Mouse (Mus musculus) erythroblast, adult 5-6 weeks (primary cell): ENCODE results near the gene Crisp2. TPM values are rescaled to one million over a fixed set of nuclear protein-coding genes. Genes with fewer than 3 reads are reported as not detected.

Experiments used
- ATAC-seq: replicated peaks from 2 replicates; pipeline ENCODE4 v1.8.0; 2016; ENCODE audit warnings: moderate number of reproducible peaks, mild to moderate bottlenecking, moderate TSS enrichment, inconsistent platforms; ENCODE audit not compliant: poor library complexity, low FRiP score, severe bottlenecking
- total RNA-seq, 2 experiments: library from RNA; stranded (forward) in 1 of 2; stranded (reverse) in 1 of 2; fragments of 150-400 nt in 1 of 2; fragments of 200-764, 138-1000 nt in 1 of 2; gene quantifications; 2 replicates each; pipeline versions ENCODE4 v1.2.3 to v1.2.4; 2015 to 2017; ENCODE audit warnings: low replicate concordance in 2 of 2

The Crisp2 gene
- total RNA-seq (2015; ENCODE audit: low replicate concordance) (1.0 TPM in 1 of 2 replicates, not detected in the other), total RNA-seq (2017; ENCODE audit: low replicate concordance) (3.7 and 5.9 TPM in 2 replicates)

DNA sequence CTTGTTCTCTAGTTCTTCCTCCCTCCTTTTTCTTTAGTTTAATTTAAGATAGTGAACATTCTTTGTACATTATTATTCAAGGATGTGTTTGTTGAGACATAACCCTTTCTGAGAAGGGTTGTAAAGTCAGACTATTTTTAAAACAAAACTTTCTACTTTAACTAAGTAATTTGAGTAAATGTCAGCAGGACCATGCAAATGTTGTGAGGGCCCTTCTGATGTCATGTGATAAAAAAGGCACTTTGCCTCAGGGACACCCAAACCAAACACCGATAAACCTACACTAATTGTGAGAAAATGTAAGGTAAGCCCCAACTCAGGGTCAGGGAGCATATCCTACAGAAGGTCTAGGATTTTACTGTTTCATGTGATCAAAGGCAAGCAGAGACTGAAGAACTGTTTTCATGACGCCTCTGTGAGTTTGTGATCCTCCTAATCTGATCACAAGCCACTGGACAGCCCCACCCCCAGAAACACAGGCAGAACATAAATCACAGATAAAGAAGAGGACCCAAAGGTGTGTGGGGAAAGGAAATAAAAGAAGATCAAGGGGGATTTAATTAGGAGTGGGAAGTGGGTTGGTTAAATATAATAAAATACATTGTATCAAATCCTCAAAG is at the start of gene Crisp2:
Crisp2 (minus strand) TSS at position 51 of the 620 bp plus-strand sequence.
- peak; percentile 23 for ATAC-seq

GRCm38 (mm10) chr17:40855065-40855464 is 48.3 kb upstream of the Crisp2 start:
- no peak for ATAC-seq

GRCm38 (mm10) chr17:40837308-40837707 is 30.5 kb upstream of the Crisp2 start:
- ATAC-seq = no peak

- ATAC-seq = no peak
Observed at GRCm38 (mm10) chr17:40831870-40832269, 25.1 kb upstream of the Crisp2 start.

DNA sequence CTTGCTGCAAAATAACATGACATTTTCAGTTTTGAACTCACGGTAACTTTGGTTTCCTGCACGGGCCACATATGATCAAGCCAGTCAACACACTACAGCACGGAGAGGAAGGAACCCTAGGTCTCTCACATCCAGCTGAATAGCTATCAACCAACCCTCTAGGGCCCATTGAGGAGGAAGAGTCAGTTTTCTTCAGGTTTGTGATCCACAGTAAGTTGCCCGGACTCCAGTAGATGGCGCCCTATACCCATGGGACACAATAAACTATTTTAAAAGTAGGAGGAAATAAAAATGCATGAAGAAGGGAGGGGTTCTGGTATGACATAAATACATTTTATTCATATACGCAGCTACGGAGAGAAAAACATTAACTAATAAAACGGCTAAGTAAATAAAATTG is 17.7 kb upstream of the Crisp2 start:
- 0 out of 2 replicates have a peak, but pooled peaks have one; percentile 39 for ATAC-seq

GRCm38 (mm10) chr17:40823817-40824216 is 17.0 kb upstream of the Crisp2 start:
- peak; percentile 70; the same call in 1 of the 2 replicates for ATAC-seq

DNA sequence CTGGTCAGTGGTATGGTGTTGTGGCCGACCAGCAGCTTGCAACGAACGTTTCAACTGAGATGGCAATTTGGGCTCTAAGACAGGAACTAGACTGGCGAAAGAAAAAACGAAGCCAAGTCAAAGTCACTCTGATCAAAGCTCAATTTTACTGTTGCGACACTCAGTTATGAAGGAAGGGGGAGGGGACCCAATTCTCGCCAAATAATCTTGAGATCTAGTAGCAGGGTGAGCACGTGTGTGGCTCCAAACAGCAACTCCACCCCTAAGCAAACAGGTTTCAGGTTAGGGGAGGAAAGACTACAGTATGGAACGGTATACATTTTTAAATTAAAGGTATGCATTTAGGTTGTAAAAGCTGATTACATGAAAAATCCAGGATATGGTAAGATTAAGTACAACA is 14.7 kb upstream of the Crisp2 start:
- no peak for ATAC-seq

- ATAC-seq = 0 out of 2 replicates have a peak, but pooled peaks have one; percentile 29
Observed at GRCm38 (mm10) chr17:40817340-40817943, 10.6 kb upstream of the Crisp2 start.

GRCm38 (mm10) chr17:40812259-40812658 is 5.5 kb upstream of the Crisp2 start:
- ATAC-seq = peak; percentile 55; the same call in 1 of the 2 replicates

DNA sequence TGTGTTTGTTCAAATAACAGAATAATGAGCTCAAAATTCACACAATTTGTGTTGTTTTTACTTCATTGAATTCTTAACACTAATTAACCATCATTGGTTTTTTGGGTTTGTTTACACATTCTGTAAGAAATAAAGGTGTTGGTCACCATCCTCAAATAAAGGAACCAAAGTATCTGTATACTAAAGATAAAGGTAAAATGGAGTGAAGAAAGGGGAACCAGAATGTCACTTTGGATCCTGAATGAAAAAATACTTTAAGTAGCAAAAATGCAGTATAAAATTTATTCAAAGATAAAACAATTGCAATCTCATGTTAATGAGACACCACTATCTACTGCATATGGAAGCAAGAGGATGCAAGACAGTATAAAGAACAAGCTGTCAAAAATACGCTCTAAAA is 4.8 kb upstream of the Crisp2 start:
- no peak for ATAC-seq

DNA sequence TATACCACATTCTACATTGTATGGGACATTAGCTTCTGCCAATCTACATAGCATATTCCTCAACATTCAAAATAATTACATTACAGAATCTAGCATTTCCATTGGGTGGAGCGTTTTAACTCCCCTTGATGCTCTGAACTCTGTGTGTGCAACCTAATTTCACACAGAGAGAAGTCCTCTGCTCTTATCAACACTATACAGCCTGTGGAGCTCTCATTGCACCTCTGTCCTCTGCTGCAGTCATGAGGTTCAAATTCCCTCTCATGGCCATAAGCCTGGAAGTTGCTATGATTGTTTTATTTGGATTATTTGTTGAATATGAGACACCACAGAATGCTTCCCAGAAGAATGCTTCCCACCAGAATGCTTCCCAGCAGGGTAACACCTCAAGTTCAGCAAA is 4.1 kb upstream of the Crisp2 start, which contains the start of gene Rhag:
Rhag (plus strand) TSS at position 193 of the 400 bp plus-strand sequence.
- peak; percentile 79 for ATAC-seq

- no peak for ATAC-seq
Observed at GRCm38 (mm10) chr17:40808071-40808470, 1.3 kb upstream of the Crisp2 start.

- peak; percentile 86 for ATAC-seq
Observed at GRCm38 (mm10) chr17:40806550-40806949, 253 bp downstream of the Crisp2 start.

DNA sequence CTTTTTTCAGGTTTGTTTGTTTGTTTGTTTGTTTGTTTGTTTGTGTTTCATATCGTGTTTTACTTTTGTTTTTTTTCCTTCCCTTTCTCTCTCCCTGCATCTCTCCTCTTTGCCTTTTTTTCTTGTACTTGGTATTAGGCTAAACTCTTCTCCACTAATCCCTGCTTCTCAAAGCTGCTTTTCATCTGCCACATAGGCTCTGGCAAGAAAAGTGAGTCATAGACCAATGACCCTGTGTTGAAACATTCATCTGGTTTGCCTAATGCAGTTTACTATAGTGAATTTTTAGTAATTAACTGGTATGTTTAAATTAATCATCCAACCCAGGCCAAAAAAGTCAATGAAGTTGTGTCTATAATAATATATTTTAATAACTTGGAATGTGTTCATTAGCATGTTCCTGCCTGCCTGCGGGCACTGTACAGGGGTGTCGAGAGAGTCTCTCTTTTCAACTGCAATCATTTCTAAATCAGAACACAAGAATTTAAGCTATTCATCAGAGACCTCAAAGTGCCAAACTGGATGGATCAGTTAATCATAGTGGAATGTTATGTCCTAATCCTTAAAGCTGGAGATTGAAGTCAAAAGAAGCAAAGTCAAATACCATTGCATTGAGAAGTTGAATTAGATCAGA is 4.0 kb downstream of the Crisp2 start:
- ATAC-seq = no peak

DNA sequence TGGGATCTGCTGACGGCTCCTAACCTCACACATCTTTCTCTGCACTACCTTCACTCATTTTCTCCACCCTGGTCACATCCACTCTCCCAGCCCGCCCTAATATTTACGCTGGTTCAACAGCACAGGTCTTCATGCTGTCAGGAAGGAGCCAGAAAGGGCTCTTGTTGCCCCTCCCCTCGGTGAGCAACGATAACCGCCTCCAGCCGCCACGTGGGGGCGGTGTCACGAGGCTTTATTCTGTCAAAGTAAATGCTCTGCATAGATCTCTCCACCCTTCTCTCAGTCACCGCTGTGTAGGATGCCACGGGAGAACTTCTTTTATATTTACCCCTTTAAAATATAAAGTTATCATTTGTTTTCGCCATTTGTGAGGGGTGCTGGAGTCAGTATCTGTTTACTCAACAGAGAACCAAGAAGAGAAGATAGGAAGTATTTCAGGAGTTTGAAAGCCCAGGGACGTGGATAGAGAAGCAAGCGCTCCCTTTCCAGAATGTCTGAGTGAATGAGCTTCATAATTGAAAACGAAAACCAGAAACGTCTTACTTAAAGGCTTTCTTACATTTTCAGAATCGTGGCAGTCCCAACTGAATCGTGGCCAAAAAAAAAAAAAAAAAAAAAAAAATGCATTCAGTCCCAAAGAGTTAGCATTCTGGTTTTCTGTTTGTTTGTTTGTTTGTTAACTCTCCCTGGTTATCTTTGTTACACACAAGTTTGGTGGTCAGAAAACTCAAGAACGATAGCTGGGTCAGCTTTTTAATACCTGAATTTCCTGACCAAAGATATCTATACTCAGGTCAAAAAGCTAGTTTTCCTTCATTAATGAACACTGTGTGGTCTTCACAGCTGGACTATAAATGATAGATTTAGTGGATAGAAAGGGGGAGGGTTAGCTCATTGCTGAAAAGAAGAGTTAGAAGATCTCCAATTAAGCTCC is 12.6 kb downstream of the Crisp2 start:
- ATAC-seq = peak; percentile 100

GRCm38 (mm10) chr17:40789877-40790276 is 16.9 kb downstream of the Crisp2 start:
- ATAC-seq = no peak

GRCm38 (mm10) chr17:40767120-40767519 is 39.7 kb downstream of the Crisp2 start:
- ATAC-seq = no peak

DNA sequence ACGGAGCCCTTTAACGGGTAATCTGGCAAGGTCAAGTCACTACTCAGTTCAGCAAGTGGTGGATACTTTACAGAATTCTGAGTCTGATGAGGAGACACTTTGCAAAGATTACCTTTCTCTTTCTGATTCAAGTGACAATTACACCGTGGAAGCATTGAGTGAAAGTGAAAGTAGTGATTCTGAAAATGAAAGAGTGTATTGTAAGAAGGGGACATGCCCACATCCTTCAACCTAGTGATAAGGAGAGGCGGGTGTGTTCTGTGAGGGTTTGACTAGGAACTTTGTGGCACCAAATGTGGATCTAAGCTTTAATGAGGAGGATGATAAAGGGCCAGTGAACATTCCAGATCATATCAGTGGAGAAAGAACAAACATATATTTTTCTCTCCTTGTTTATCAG is 43.1 kb downstream of the Crisp2 start:
- no peak for ATAC-seq

DNA sequence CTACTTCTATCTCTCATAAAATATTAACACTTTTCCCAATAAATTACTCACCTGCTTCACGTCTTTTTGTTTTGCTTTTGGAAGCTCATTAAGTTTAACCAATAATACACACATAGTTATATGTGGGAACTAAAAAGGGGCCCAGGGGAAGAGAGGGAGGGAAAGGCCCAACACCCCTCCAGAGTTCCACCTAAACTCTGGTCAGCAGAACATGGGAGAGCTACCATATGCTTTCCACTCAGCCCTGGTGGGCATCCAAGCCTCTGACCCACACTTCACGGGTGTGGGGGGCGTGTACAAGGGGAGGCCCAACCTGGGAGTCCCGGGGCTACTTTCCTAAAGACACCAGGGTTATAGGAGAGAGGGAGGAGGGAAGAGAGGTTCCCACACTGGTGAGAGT is 75.1 kb downstream of the Crisp2 start:
- no peak for ATAC-seq

DNA sequence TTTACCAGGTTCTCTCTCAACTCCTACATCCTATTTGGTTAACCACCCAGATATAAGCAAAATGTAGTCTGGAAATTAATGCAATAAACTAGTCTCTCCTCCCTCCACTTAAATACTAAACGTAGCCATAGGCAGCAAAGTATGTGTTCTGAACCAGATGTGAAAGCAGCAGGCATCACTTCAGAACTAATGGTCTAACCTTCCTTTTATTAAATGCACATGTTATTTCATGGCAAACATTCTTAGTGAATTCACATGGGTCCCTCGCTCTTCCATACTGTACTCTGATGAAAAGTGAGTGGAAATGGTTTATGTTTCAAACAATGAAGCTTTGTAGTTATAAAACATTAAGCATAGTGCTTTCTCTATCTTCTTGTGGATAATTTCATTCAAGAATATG is 75.5 kb downstream of the Crisp2 start:
- no peak for ATAC-seq
